Mouse (Mus musculus) heart, embryonic 16.5 days (tissue): ENCODE data around the gene Gm20431. TPM values are rescaled to one million over a fixed set of nuclear protein-coding genes. Genes with fewer than 3 reads are reported as not detected.

Source experiments
- ATAC-seq: fragments of 200-750 bp; cut with Nextera tagmentation; replicated peaks from 2 replicates; pipeline ENCODE4 v1.8.0; 2017; ENCODE audit warnings: moderate number of reproducible peaks; ENCODE audit not compliant: insufficient read depth, low FRiP score; ENCODE audit errors: extremely low read depth
- H3K27ac ChIP-seq: fragments of 300-500 bp; sonication (generic); 2 replicates; pipeline ENCODE4 v1.5.1; 2014; ENCODE audit warnings: mild to moderate bottlenecking, low read length, control low read depth, moderate library complexity
- H3K27me3 ChIP-seq: fragments of 300-500 bp; sonication (generic); 2 replicates; pipeline ENCODE4 v1.6.1; 2014; ENCODE audit warnings: low read length, mixed read lengths; ENCODE audit not compliant: control insufficient read depth, insufficient read depth
- H3K36me3 ChIP-seq: fragments of 300-500 bp; sonication (generic); 2 replicates; pipeline ENCODE4 v1.6.1; 2014; ENCODE audit not compliant: control insufficient read depth, insufficient read depth
- H3K4me1 ChIP-seq: fragments of 300-500 bp; sonication (generic); 2 replicates; pipeline ENCODE4 v1.6.1; 2014; ENCODE audit warnings: low read length, mixed read lengths; ENCODE audit not compliant: control insufficient read depth, insufficient read depth
- H3K4me2 ChIP-seq: fragments of 300-500 bp; sonication (generic); 2 replicates; pipeline ENCODE4 v1.6.1; 2014; ENCODE audit warnings: low read depth, mild to moderate bottlenecking, control low read depth, low read length
- H3K4me3 ChIP-seq: fragments of 300-500 bp; sonication (generic); 2 replicates; pipeline ENCODE4 v1.5.1; 2014; ENCODE audit warnings: mild to moderate bottlenecking, control low read depth, low read length
- H3K9ac ChIP-seq: fragments of 300-500 bp; sonication (generic); 2 replicates; pipeline ENCODE4 v1.6.1; 2014; ENCODE audit warnings: low read length, control low read depth
- H3K9me3 ChIP-seq: fragments of 300-500 bp; sonication (generic); replicated peaks from 2 replicates; pipeline ENCODE4 v1.6.1; 2016; ENCODE audit warnings: low read length; ENCODE audit not compliant: control insufficient read depth
- WGBS: fragments of 180-500 bp; shearing (Covaris S2); extraction: QIAGEN DNeasy Blood & Tissue Kit; methylation state at CpG from one replicate; pipeline ENCODE4 v1.1.7; 2014; 5-methylcytosine and 5-hydroxymethylcytosine counted together
- polyA plus RNA-seq: library from polyadenylated mRNA; unstranded; fragments of >200 nt; fragmentation: Nextera tagmentation; extraction: Ambion mirVana; gene quantifications from 2 replicates; pipeline ENCODE4 v1.2.1, GENCODE M21; 2015

Gene Gm20431
- polyA plus RNA-seq, 1 experiment from 2014 or later: 3.0 TPM

GRCm38 (mm10) chr2:167685865-167686264, 24.6 kb upstream of the Gm20431 start:
- Histone ChIP-seq H3K9me3 (no peaks in the 10 kb centered on the region), H3K4me3 (no peak overlapping the region), H3K36me3 (no peaks in the 10 kb centered on the region), H3K9ac (no peak overlapping the region), H3K4me1 (peaks cover 4% of the 10 kb centered on the region), H3K27me3 (no peaks in the 10 kb centered on the region), H3K4me2 (no peak overlapping the region), H3K27ac (no peak overlapping the region)
- 76% methylated on average over 3 of the region's 3 CpGs for WGBS
- ATAC-seq: no peak

- H3K27me3 ChIP-seq: no peaks in the 10 kb centered on the region
- no peaks in the 10 kb centered on the region for H3K9me3 ChIP-seq
- H3K36me3 ChIP-seq: no peaks in the 10 kb centered on the region
- H3K9ac ChIP-seq: no peak overlapping the region
- no peak overlapping the region for H3K27ac ChIP-seq
- no peak overlapping the region for H3K4me3 ChIP-seq
- H3K4me1 ChIP-seq: no peaks in the 10 kb centered on the region
- WGBS: 10% methylated on average over 8 of the region's 8 CpGs
- H3K4me2 ChIP-seq: no peak overlapping the region
- no peak for ATAC-seq
These were observed 23.8 kb upstream of the Gm20431 start for GRCm38 (mm10) chr2:167685137-167685536.

GRCm38 (mm10) chr2:167683721-167684120, 22.4 kb upstream of the Gm20431 start:
- H3K27ac ChIP-seq: no peak overlapping the region
- H3K36me3 ChIP-seq: no peaks in the 10 kb centered on the region
- no peak overlapping the region for H3K4me3 ChIP-seq
- no peaks in the 10 kb centered on the region for H3K4me1 ChIP-seq
- WGBS: 79% methylated on average over 3 of the region's 3 CpGs
- ATAC-seq: no peak
- no peaks in the 10 kb centered on the region for H3K27me3 ChIP-seq
- no peak overlapping the region for H3K4me2 ChIP-seq
- H3K9ac ChIP-seq: no peak overlapping the region
- H3K9me3 ChIP-seq: no peaks in the 10 kb centered on the region

GRCm38 (mm10) chr2:167680657-167681056, 19.4 kb upstream of the Gm20431 start:
- ATAC-seq: no peak
- no peak overlapping the region for H3K27ac ChIP-seq
- WGBS: 45% methylated on average over 5 of the region's 5 CpGs

GRCm38 (mm10) chr2:167679902-167680430, 18.7 kb upstream of the Gm20431 start:
- Histone ChIP-seq H3K9me3 (no peaks in the 10 kb centered on the region), H3K27me3 (no peaks in the 10 kb centered on the region), H3K4me3 (no peak overlapping the region), H3K36me3 (no peaks in the 10 kb centered on the region), H3K4me1 (no peaks in the 10 kb centered on the region), H3K9ac (no peak overlapping the region), H3K4me2 (no peak overlapping the region), H3K27ac (no peak overlapping the region)
- ATAC-seq: peak; percentile 72; the same call in 1 of the 2 replicates
- 3% methylated on average over 13 of the region's 13 CpGs for WGBS

More at GRCm38 (mm10) chr2:167680657-167681056, 19.4 kb upstream of the Gm20431 start:
- Histone ChIP-seq H3K9me3 (no peaks in the 10 kb centered on the region), H3K4me1 (no peaks in the 10 kb centered on the region), H3K4me3 (no peak overlapping the region), H3K27me3 (no peaks in the 10 kb centered on the region), H3K36me3 (no peaks in the 10 kb centered on the region), H3K9ac (no peak overlapping the region), H3K4me2 (no peak overlapping the region)

- H3K9ac ChIP-seq: no peak overlapping the region
- no peaks in the 10 kb centered on the region for H3K27me3 ChIP-seq
- H3K4me1 ChIP-seq: no peaks in the 10 kb centered on the region
- H3K4me2 ChIP-seq: no peak overlapping the region
- H3K4me3 ChIP-seq: no peak overlapping the region
- no peaks in the 10 kb centered on the region for H3K36me3 ChIP-seq
- ATAC-seq: no peak
- no peak overlapping the region for H3K27ac ChIP-seq
- H3K9me3 ChIP-seq: no peaks in the 10 kb centered on the region
- 53% methylated on average over 5 of the region's 5 CpGs for whole genome bisulfite sequencing
These were observed 17.3 kb upstream of the Gm20431 start for GRCm38 (mm10) chr2:167678600-167678999.

GRCm38 (mm10) chr2:167675120-167675909, 14.0 kb upstream of the Gm20431 start:
- 34% methylated on average over 14 of the region's 14 CpGs for WGBS
- H3K4me1 ChIP-seq: peaks cover 3% of the 10 kb centered on the region; the same call in 1 of the 2 replicates
- H3K4me2 ChIP-seq: no peak overlapping the region
- H3K27ac ChIP-seq: no peak overlapping the region
- no peak for ATAC-seq
- H3K36me3 ChIP-seq: no peaks in the 10 kb centered on the region
- no peaks in the 10 kb centered on the region for H3K9me3 ChIP-seq
- H3K4me3 ChIP-seq: no peak overlapping the region
- no peaks in the 10 kb centered on the region for H3K27me3 ChIP-seq
- no peak overlapping the region for H3K9ac ChIP-seq

- peak overlapping the region; percentile 34 for H3K4me2 ChIP-seq
- no peak overlapping the region for H3K4me3 ChIP-seq
- no peak overlapping the region for H3K27ac ChIP-seq
- H3K27me3 ChIP-seq: no peaks in the 10 kb centered on the region; the same call in 1 of the 2 replicates
- no peaks in the 10 kb centered on the region for H3K36me3 ChIP-seq
- WGBS: 22% methylated on average over 13 of the region's 13 CpGs
- H3K4me1 ChIP-seq: peaks cover 3% of the 10 kb centered on the region; the same call in 1 of the 2 replicates
- ATAC-seq: peak; percentile 11; the same call in 1 of the 2 replicates
- H3K9me3 ChIP-seq: no peaks in the 10 kb centered on the region
- H3K9ac ChIP-seq: no peak overlapping the region
These were observed 11.0 kb upstream of the Gm20431 start for GRCm38 (mm10) chr2:167672212-167672685.

GRCm38 (mm10) chr2:167671101-167671633, 9.9 kb upstream of the Gm20431 start:
- no peaks in the 10 kb centered on the region for H3K9me3 ChIP-seq
- H3K27me3 ChIP-seq: no peaks in the 10 kb centered on the region; the same call in 1 of the 2 replicates
- H3K4me3 ChIP-seq: no peak overlapping the region
- no peaks in the 10 kb centered on the region for H3K36me3 ChIP-seq
- ATAC-seq: no peak
- no peak overlapping the region for H3K9ac ChIP-seq
- WGBS: 80% methylated on average over 5 of the region's 5 CpGs
- H3K27ac ChIP-seq: no peak overlapping the region
- peaks cover 3% of the 10 kb centered on the region; the same call in 1 of the 2 replicates for H3K4me1 ChIP-seq
- H3K4me2 ChIP-seq: no peak overlapping the region
